7 mouse cellular contexts compared by ENCODE assay signal in genomic region chr11:54100045-54100691, GRCm38 (mm10). TPM values are rescaled to one million over a fixed set of nuclear protein-coding genes. Genes with fewer than 3 reads are reported as not detected.
DNase-seq lines count a peak whose midpoint lies in the region; ATAC-seq and TF ChIP-seq lines count a peak whose summit lies in the region.

Gene P4ha2, plus strand, starts transcription at chr11:54100095.

- H3K4me1 ChIP-seq in lung, postnatal 0 days (ENCODE audit: insufficient read depth, low read depth, low read length), result 0 out of 2 replicates have a peak, but pooled peaks cover 4% of the 10 kb centered on the region
- H3K4me1 ChIP-seq in embryonic facial prominence, embryonic 13.5 days, result peaks cover 33% of the 10 kb centered on the region
- H3K4me1 ChIP-seq in heart, embryonic 16.5 days (ENCODE audit: control insufficient read depth, insufficient read depth, low read length), result peaks cover 27% of the 10 kb centered on the region
- H3K4me1 ChIP-seq in limb, embryonic 11.5 days (ENCODE audit: control insufficient read depth, insufficient read depth, low read length), result peaks cover 19% of the 10 kb centered on the region

- H3K4me3 ChIP-seq in lung, postnatal 0 days (ENCODE audit: low read depth, low read length), result peak within 1 kb of the TSS; percentile 69
- peak within 1 kb of the TSS; percentile 75 for H3K4me3 ChIP-seq in embryonic facial prominence, embryonic 13.5 days
- peak within 1 kb of the TSS; percentile 85 for H3K4me3 ChIP-seq in heart, embryonic 16.5 days (ENCODE audit: low read length)
- H3K4me3 ChIP-seq in limb, embryonic 11.5 days (ENCODE audit: low read depth, low read length), result peak within 1 kb of the TSS; percentile 58

- no peak for TF ChIP-seq CTCF in lung, postnatal 0 days (IDR thresholded peaks at IDR 0.05)

- TF ChIP-seq EP300 in lung, postnatal 0 days (IDR thresholded peaks at IDR 0.05), result no peak

- no peaks in the 10 kb centered on the region for H3K27me3 ChIP-seq in lung, postnatal 0 days (replicated peaks; ENCODE audit: insufficient read depth, low read length)
- no peaks in the 10 kb centered on the region for H3K27me3 ChIP-seq in embryonic facial prominence, embryonic 13.5 days
- no peaks in the 10 kb centered on the region for H3K27me3 ChIP-seq in heart, embryonic 16.5 days (ENCODE audit: control insufficient read depth, insufficient read depth, low read length)
- no peaks in the 10 kb centered on the region for H3K27me3 ChIP-seq in limb, embryonic 11.5 days (ENCODE audit: control insufficient read depth, insufficient read depth, low read length)

- WGBS in lung, postnatal 0 days, result 57% methylated on average over 10 of the region's 10 CpGs
- WGBS in embryonic facial prominence, embryonic 13.5 days, result 53% methylated on average over 10 of the region's 10 CpGs
- 58% methylated on average over 10 of the region's 10 CpGs for WGBS in heart, embryonic 16.5 days
- WGBS in limb, embryonic 11.5 days, result 47% methylated on average over 10 of the region's 10 CpGs

- peak; percentile 4 for DNase-seq in lung, postnatal 0 days (ENCODE audit: low spot score)
- no peak for DNase-seq in lung, adult 18-20 months
- peak; percentile 37 for DNase-seq in limb, embryonic 11.5 days (ENCODE audit: low spot score)
- peak; percentile 33 for DNase-seq in retina, embryonic 14.5 days (ENCODE audit: low spot score)
- DNase-seq in spleen, postnatal 36 days (ENCODE audit: low spot score in 2 of 2), result no peak

- ATAC-seq in lung, postnatal 0 days, result no peak
- ATAC-seq in embryonic facial prominence, embryonic 13.5 days (ENCODE audit: insufficient number of reproducible peaks, insufficient read depth, low FRiP score, low TSS enrichment, low read depth), result no peak
- no peak for ATAC-seq in heart, embryonic 16.5 days (replicated peaks; ENCODE audit: extremely low read depth, insufficient read depth, low FRiP score)
- no peak; the same call in 1 of the 2 replicates for ATAC-seq in limb, embryonic 11.5 days (ENCODE audit: insufficient number of reproducible peaks, low FRiP score, low TSS enrichment, low read depth)

- H3K27ac ChIP-seq in lung, postnatal 0 days (ENCODE audit: low read length), result no peak within 1 kb of the TSS
- peak within 1 kb of the TSS; percentile 33; the same call in 1 of the 2 replicates for H3K27ac ChIP-seq in embryonic facial prominence, embryonic 13.5 days
- H3K27ac ChIP-seq in heart, embryonic 16.5 days (ENCODE audit: low read length), result peak within 1 kb of the TSS; percentile 35; the same call in 1 of the 2 replicates
- no peak within 1 kb of the TSS for H3K27ac ChIP-seq in limb, embryonic 11.5 days (replicated peaks; ENCODE audit: low read depth, low read length)

- H3K36me3 ChIP-seq in lung, postnatal 0 days (ENCODE audit: insufficient read depth, low read length), result no peaks in the 10 kb centered on the region
- H3K36me3 ChIP-seq in embryonic facial prominence, embryonic 13.5 days, result no peaks in the 10 kb centered on the region
- 0 out of 2 replicates have a peak, but pooled peaks cover under 1% of the 10 kb centered on the region for H3K36me3 ChIP-seq in heart, embryonic 16.5 days (ENCODE audit: control insufficient read depth, insufficient read depth)
- H3K36me3 ChIP-seq in limb, embryonic 11.5 days (ENCODE audit: control insufficient read depth, insufficient read depth, low read length), result no peaks in the 10 kb centered on the region

- H3K9me3 ChIP-seq in lung, postnatal 0 days (ENCODE audit: low read length), result no peaks in the 10 kb centered on the region
- H3K9me3 ChIP-seq in embryonic facial prominence, embryonic 13.5 days, result no peaks in the 10 kb centered on the region
- H3K9me3 ChIP-seq in heart, embryonic 16.5 days (replicated peaks; ENCODE audit: control insufficient read depth, low read length), result no peaks in the 10 kb centered on the region
- H3K9me3 ChIP-seq in limb, embryonic 11.5 days (ENCODE audit: control insufficient read depth, low read length), result no peaks in the 10 kb centered on the region

- peak within 1 kb of the TSS; percentile 66 for H3K9ac ChIP-seq in lung, postnatal 0 days (replicated peaks; ENCODE audit: low read depth)
- H3K9ac ChIP-seq in embryonic facial prominence, embryonic 13.5 days, result peak within 1 kb of the TSS; percentile 82
- peak within 1 kb of the TSS; percentile 87 for H3K9ac ChIP-seq in heart, embryonic 16.5 days (ENCODE audit: low read length)
- peak within 1 kb of the TSS; percentile 73 for H3K9ac ChIP-seq in limb, embryonic 11.5 days (ENCODE audit: low read length)

- peak within 1 kb of the TSS; percentile 83 for H3K4me2 ChIP-seq in lung, postnatal 0 days (replicated peaks; ENCODE audit: low read depth, low read length)
- peak within 1 kb of the TSS; percentile 97 for H3K4me2 ChIP-seq in embryonic facial prominence, embryonic 13.5 days
- H3K4me2 ChIP-seq in heart, embryonic 16.5 days (ENCODE audit: low read depth, low read length), result peak within 1 kb of the TSS; percentile 99
- peak within 1 kb of the TSS; percentile 100 for H3K4me2 ChIP-seq in limb, embryonic 11.5 days (ENCODE audit: low read depth, severe bottlenecking)

RNA-seq across cellular contexts. Expression of gene P4ha2, which starts in this region (rescaled TPM):
- polyA plus RNA-seq in lung, postnatal 0 days (2015; fragmentation: Nextera tagmentation; extraction: Ambion mirVana), result 21.4 and 26.5 TPM in 2 replicates
- polyA plus RNA-seq in embryonic facial prominence, embryonic 13.5 days (2015; fragmentation: Nextera tagmentation; extraction: Ambion mirVana), result 68.2 and 76.4 TPM in 2 replicates
- polyA plus RNA-seq in heart, embryonic 16.5 days (2015; fragmentation: Nextera tagmentation; extraction: Ambion mirVana), result 53.3 and 61.1 TPM in 2 replicates
- 39.3 and 44.3 TPM in 2 replicates for polyA plus RNA-seq in limb, embryonic 11.5 days (2014; fragmentation: Nextera tagmentation; extraction: Ambion mirVana)

Comparison
In these comparisons a context has a peak if more than half of its experiments do, and no peak if none do; other contexts are left out.
1. DNase-seq: peak in lung, postnatal 0 days (single experiment), limb, embryonic 11.5 days (single experiment) and retina, embryonic 14.5 days (single experiment); none in lung, adult 18-20 months (0 of 2) and spleen, postnatal 36 days (0 of 2).
2. H3K27ac ChIP-seq: peak in embryonic facial prominence, embryonic 13.5 days (single experiment) and heart, embryonic 16.5 days (single experiment); none in lung, postnatal 0 days (single experiment) and limb, embryonic 11.5 days (single experiment).
3. Peak in every context shown above with its lines, with median percentiles within 50 percentile points of each other: H3K4me2 ChIP-seq, H3K4me3 ChIP-seq and H3K9ac ChIP-seq.